Mouse (Mus musculus) c-Kit-positive CD71-negative TER-119-negative erythroid progenitor cells, embryonic 14.5 days (primary cell): ENCODE results near the gene Gclm.
"Not testable (repeated sequence)": the region's sequence is repeated elsewhere in the genome, so short reads cannot be mapped to it uniquely, and the experiment has no call there.

Experiments used
- DNase-seq: peaks from one replicate; pipeline ENCODE4 v3.0.0-alpha.2; 2013; ENCODE audit warnings: low read depth

Gclm gene

GRCm38 (mm10) chr3:122242876-122243275, 2.5 kb upstream of the Gclm start:
- no peak for DNase-seq

- DNase-seq = no peak
Measured at GRCm38 (mm10) chr3:122243416-122244167, 1.8 kb upstream of the Gclm start.

DNA sequence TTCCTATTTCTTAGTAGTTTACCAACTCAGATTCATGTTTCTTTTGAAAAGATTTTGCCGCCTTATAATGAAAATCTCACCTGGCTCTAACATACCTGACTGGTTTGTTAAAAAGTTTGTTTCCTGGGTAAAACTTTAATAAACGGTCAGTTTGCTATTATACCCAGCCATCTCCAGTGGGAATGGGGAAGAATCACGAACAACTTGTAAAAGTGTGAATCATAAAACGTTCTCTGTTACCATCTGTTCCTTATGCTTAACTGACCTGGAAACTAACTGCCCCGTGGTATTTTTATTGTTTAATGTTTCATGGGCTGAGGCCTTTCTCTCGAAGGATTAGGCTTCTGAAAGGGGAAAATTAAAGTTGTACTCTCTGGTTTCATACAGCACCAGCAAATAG, 598 bp upstream of the Gclm start:
- DNase-seq = no peak

GRCm38 (mm10) chr3:122245878-122246332, 548 bp downstream of the Gclm start:
- DNase-seq = no peak

- DNase-seq = no peak
Measured at GRCm38 (mm10) chr3:122246406-122246805, 1.0 kb downstream of the Gclm start.

- no peak for DNase-seq
Measured at GRCm38 (mm10) chr3:122246986-122247767, 1.8 kb downstream of the Gclm start.

DNA sequence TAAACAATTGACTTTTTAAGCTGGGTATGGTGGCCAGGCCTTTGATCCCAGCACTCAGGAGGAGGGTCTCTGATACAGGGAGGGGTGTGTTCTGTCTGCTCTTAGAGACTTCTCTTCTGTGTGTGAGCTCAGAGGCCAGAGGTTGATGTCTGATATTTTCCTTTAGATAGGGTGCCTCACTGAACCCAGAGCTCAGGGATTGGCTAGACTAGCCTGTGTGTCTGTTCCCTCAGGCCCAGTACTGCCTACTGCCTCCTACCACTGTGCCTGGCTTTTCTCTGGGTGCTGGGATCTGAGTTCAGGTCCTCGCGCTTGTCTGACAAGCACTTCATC, 2.4 kb downstream of the Gclm start:
- DNase-seq = no peak

- no peak for DNase-seq
Measured at GRCm38 (mm10) chr3:122252466-122253253, 7.3 kb downstream of the Gclm start.

GRCm38 (mm10) chr3:122254050-122254449, 8.7 kb downstream of the Gclm start:
- DNase-seq = not testable (repeated sequence)

DNA sequence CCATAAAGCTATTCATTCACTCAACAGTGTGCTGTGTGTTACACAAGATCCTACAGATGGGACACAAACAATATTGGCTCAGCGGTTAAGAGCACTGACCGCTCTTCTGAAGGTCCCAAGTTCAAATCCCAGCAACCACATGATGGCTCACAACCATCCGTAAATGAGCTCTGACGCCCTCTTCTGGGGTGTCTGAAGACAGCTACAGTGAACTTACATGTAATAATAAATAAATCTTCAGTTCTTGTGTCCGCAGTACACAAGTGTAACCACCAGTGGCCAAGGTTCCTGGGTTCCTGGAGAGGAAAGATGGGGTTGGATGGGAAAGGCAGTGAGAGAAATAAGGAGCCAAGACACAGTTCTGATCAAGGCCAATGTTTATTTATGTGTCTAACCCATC, 24.6 kb downstream of the Gclm start:
- no peak for DNase-seq

DNA sequence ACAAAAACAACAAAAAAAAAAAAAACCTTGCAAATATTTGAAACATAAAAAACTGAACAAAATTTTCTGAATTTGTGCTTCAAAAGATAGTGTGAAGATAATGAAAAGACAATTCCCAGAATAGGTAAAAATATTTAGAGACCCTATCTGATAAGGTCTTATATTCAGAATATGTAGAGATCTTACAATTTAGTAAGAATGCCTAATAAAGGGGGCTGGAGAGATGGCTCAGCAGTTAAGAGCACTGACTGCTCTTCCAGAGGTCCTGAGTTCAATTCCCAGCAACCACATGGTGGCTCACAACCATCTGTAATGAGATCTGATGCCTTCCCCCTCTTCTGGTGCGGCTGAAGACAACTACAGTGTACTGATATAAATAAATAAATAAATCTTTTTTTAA, 27.2 kb downstream of the Gclm start:
- not testable (repeated sequence) for DNase-seq

DNA sequence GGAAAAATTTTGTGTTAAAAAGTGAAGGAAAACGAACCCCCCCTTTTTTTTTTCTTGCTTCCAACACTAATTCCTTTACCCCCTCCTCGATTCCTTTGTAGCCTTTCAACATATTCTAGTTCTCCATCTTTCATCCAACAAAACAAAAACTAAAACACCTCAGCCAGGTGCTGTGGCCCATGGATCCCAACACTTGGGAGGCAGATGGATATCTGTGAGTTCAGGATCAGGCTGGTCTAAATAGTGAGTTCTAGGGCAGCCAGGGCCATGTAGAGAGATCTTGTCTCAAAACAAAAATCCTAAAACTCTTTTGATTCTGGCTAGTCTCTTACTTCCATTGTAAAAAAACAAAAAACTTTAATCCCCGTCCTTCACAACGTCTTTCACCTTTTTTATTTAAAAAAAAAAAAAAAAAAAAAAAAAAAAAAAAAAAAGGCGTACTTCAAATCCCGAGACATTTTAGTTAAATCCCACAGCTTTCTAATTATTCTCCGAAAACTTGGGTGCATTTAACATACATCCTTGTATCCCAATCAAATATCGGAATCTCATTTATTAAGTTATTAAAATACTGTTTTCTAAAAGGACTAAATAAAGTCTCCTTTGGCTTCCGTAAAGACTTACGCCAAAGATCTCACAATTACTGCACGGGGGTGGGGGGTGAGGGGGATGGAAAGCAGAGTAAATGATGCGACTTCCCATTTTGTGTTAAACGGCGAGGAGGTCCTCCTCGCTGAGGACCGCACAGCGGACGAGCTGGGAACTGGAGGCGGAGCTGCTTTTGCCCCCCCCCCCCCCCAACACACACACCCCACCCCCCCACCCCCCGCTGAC, 28.3 kb downstream of the Gclm start:
- peak; percentile 52 for DNase-seq

GRCm38 (mm10) chr3:122274241-122275024, 29.1 kb downstream of the Gclm start, which contains the start of gene Dnttip2:
Gene Dnttip2 (plus strand): TSS chr3:122274388.
- peak; percentile 93 for DNase-seq

DNA sequence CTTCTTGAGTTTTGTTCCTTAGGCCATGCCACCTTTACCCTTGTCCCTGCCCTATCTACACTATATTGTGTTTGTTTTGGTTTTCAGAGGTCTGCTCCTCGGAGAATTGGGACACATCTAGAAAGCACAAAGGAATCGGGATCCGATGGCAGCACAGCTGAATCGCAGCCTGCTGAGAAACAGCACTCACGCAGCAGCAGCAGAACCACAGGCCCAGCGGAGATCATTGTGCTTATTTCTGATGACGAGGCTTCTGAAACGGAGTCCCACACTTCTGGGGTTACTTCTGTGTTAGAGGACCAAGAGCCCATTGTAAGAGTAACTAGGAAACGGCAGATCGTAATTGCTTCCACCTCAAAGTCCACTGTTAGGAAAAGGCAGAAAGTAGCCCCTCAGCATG, 29.8 kb downstream of the Gclm start:
- DNase-seq = no peak

DNA sequence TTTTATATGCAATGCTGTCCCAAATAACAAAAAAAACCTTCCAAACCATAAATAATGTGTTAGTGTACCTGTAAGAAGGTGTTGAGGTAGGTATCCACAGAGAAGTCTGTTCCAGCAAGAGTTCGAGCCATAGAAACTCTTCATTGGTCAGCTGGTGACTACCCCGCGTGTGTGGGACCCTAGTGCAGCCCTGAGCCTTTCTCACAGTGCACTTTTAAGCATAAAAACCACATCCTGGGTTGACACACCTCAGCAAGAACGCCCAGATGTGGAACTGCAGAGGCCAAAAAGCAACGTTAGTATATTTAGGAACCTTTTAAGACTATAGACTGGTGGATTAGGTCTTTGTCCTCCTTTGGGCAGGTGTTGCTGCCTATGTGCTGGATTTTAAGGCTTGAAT, 41.8 kb downstream of the Gclm start:
- DNase-seq = no peak

DNA sequence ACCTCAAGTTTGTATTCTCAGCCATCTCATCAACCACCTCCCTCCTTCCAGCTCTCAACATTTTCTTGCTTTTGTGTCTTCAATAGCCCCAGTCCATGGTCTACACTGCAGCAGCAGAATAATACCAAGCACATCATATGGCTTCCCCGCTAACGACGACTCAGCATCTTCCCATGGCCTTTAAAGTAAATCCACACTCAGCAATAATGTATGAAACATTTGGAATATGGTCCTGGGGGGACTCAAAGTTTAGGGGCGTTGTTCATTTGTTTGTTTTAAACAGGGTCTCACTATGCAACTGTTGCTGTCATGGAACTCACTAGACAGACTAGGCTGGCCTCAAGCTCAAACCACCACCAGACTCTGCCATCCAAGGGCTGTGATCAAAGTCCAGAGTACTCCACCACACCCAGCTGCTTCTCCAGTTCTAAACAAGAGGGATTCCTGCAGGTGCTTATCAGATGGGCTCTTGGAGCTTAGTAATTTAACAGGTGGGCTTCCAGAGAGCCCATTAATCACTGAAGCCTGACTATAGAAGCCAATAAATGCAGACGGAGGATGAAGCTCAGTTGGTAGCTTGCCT, 43.3 kb downstream of the Gclm start:
- DNase-seq = no peak

- DNase-seq = not testable (repeated sequence)
Measured at GRCm38 (mm10) chr3:122289344-122289743, 44.0 kb downstream of the Gclm start.

- DNase-seq = no peak
Measured at GRCm38 (mm10) chr3:122290696-122291095, 45.3 kb downstream of the Gclm start.

DNA sequence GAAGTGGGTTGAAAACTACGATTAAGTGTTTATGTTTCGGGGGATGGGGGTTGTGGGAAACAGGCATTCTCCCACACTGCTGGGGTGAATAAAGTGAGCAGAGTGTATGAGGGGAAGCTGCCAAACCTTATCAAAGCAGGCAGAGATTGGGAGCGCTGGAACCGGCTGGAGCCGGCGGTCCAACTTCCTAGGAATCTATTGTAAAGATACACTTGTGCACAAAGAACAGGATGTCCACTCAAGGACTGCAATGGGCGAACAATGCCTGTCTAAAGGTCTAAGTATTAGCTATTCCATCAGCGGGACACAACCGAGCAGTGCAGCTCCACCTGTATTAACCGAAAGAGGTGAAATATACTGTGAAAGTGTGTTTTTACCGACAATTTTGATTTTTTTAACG, 46.5 kb downstream of the Gclm start:
- no peak for DNase-seq
